ENCODE assay signal across 35 mouse cellular contexts in genomic region chr13:21423301-21423700, GRCm38 (mm10). TPM values are rescaled to one million over a fixed set of nuclear protein-coding genes. Genes with fewer than 3 reads are reported as not detected.
DNase-seq lines count a peak whose midpoint lies in the region; ATAC-seq and TF ChIP-seq lines count a peak whose summit lies in the region.
"Had no signal": no experiment of that assay in that cellular context is flagged by ENCODE, and none has a peak within 500 bp of the region (broad histone marks: within the 10 kb centered on the region; RNA-seq: fewer than 3 reads in every experiment).

No protein-coding gene starts in this region.

- no peak for TF ChIP-seq CTCF in stomach, postnatal 0 days (IDR thresholded peaks at IDR 0.05; ENCODE audit: low read depth)

- no peak for TF ChIP-seq EP300 in stomach, postnatal 0 days (optimal IDR thresholded peaks at IDR 0.05)

- DNase-seq in liver (no peak), 416B (ENCODE audit: low read depth) (peak; percentile 65)
- DNase-seq in adrenal gland, adult 2 months: peak; percentile 84
- DNase-seq in adrenal gland, postnatal 36 days: peak; percentile 70 to 71
- DNase-seq in cerebellum, adult 18-20 months: no peak
- no peak for DNase-seq in stomach, postnatal 0 days (ENCODE audit: low spot score)
- DNase-seq: cerebellum, adult 11-12 months; cerebellum, postnatal 10 days; gastrocnemius, postnatal 10 days; heart, postnatal 36 days; kidney, adult 9 months; kidney, postnatal 10 days; layer of hippocampus, postnatal 36 days; liver, embryonic 13.5 days; lung, adult 2 months; lung, postnatal 10 days; spleen, adult 18-20 months; thymus, adult 2 months; thymus, postnatal 4 days had no signal

- no peak overlapping the region for H3K4me3 ChIP-seq in liver, embryonic 12.5 days
- no peak overlapping the region for H3K4me3 ChIP-seq in stomach, postnatal 0 days (ENCODE audit: low read depth, low read length)
- H3K4me3 ChIP-seq: embryonic facial prominence, embryonic 13.5 days; forebrain, embryonic 10.5 days; hindbrain, embryonic 12.5 days; limb, embryonic 12.5 days; liver, embryonic 13.5 days; midbrain, embryonic 12.5 days; neural tube, embryonic 13.5 days had no signal

- no peak overlapping the region for H3K4me2 ChIP-seq in liver, embryonic 12.5 days
- no peak overlapping the region for H3K4me2 ChIP-seq in stomach, postnatal 0 days (replicated peaks; ENCODE audit: low read depth)
- H3K4me2 ChIP-seq: embryonic facial prominence, embryonic 13.5 days; heart, embryonic 11.5 days; hindbrain, embryonic 12.5 days; limb, embryonic 12.5 days; liver, embryonic 13.5 days; midbrain, embryonic 12.5 days; neural tube, embryonic 13.5 days had no signal

- peaks cover 42% of the 10 kb centered on the region for H3K4me1 ChIP-seq in liver, embryonic 12.5 days
- no peaks in the 10 kb centered on the region for H3K4me1 ChIP-seq in stomach, postnatal 0 days (replicated peaks; ENCODE audit: control insufficient read depth, insufficient read depth)
- H3K4me1 ChIP-seq: embryonic facial prominence, embryonic 13.5 days; forebrain, embryonic 10.5 days; hindbrain, embryonic 12.5 days; limb, embryonic 12.5 days; midbrain, embryonic 12.5 days; neural tube, embryonic 13.5 days had no signal

- 53% methylated on average over 5 of the region's 5 CpGs for WGBS in liver, embryonic 12.5 days (ENCODE audit: insufficient replicate concordance)
- WGBS in stomach, postnatal 0 days: 70% methylated on average over 5 of the region's 5 CpGs

- no peak overlapping the region for H3K9ac ChIP-seq in liver, embryonic 12.5 days
- no peak overlapping the region for H3K9ac ChIP-seq in stomach, postnatal 0 days (ENCODE audit: low read length)
- H3K9ac ChIP-seq: embryonic facial prominence, embryonic 13.5 days; hindbrain, embryonic 12.5 days; limb, embryonic 12.5 days; liver, embryonic 13.5 days; midbrain, embryonic 12.5 days; neural tube, embryonic 13.5 days had no signal

- 0 out of 2 replicates have a peak overlapping the region, but pooled peaks have one; percentile 46 for H3K27ac ChIP-seq in liver, embryonic 12.5 days
- no peak overlapping the region for H3K27ac ChIP-seq in stomach, postnatal 0 days (replicated peaks)
- H3K27ac ChIP-seq: embryonic facial prominence, embryonic 13.5 days; forebrain, embryonic 10.5 days; hindbrain, embryonic 12.5 days; limb, embryonic 12.5 days; midbrain, embryonic 12.5 days; neural tube, embryonic 13.5 days had no signal

- H3K9me3 ChIP-seq in liver, embryonic 12.5 days (replicated peaks): no peaks in the 10 kb centered on the region
- no peaks in the 10 kb centered on the region for H3K9me3 ChIP-seq in stomach, postnatal 0 days (ENCODE audit: control insufficient read depth, low read length)
- H3K9me3 ChIP-seq: embryonic facial prominence, embryonic 13.5 days; forebrain, embryonic 10.5 days; hindbrain, embryonic 12.5 days; limb, embryonic 12.5 days; liver, embryonic 13.5 days; midbrain, embryonic 12.5 days; neural tube, embryonic 13.5 days had no signal

- no peaks in the 10 kb centered on the region for H3K27me3 ChIP-seq in liver, embryonic 12.5 days (replicated peaks)
- H3K27me3 ChIP-seq in stomach, postnatal 0 days (ENCODE audit: control insufficient read depth, insufficient read depth, low read length): no peaks in the 10 kb centered on the region
- H3K27me3 ChIP-seq: CH12.LX; embryonic facial prominence, embryonic 13.5 days; hindbrain, embryonic 12.5 days; limb, embryonic 12.5 days; liver, embryonic 13.5 days; midbrain, embryonic 12.5 days; neural tube, embryonic 13.5 days had no signal

- no peak for ATAC-seq in liver, embryonic 12.5 days
- no peak for ATAC-seq in stomach, postnatal 0 days (ENCODE audit: low FRiP score, low TSS enrichment)
- ATAC-seq: activated CD4-positive, CD25-positive, alpha-beta regulatory T cell, adult 4 months; forebrain, embryonic 16.5 days; intestine, embryonic 16.5 days had no signal

- no peaks in the 10 kb centered on the region for H3K36me3 ChIP-seq in liver, embryonic 12.5 days
- no peaks in the 10 kb centered on the region for H3K36me3 ChIP-seq in stomach, postnatal 0 days (ENCODE audit: control insufficient read depth, insufficient read depth, low read length)
- H3K36me3 ChIP-seq: embryonic facial prominence, embryonic 13.5 days; forebrain, embryonic 10.5 days; hindbrain, embryonic 12.5 days; limb, embryonic 12.5 days; liver, embryonic 13.5 days; midbrain, embryonic 12.5 days; neural tube, embryonic 13.5 days had no signal

RNA-seq across cellular contexts. Expression of gene Pgbd1, which starts 17.6 kb away (rescaled TPM):
- polyA plus RNA-seq in liver, embryonic 12.5 days (2016; fragmentation: Nextera tagmentation; extraction: Ambion mirVana): 1.6 and 2.1 TPM in 2 replicates
- total RNA-seq in adrenal gland, adult 2 months (2021): under 1 TPM; 0.81 to 0.90 TPM
- polyA plus RNA-seq in adrenal gland, adult 2 months (2012; rRNA removed): 0.12 and 0.51 TPM in 2 replicates
- total RNA-seq in adrenal gland, postnatal 36 days (2021): under 1 TPM; 0.79 to 0.89 TPM
- polyA plus RNA-seq in stomach, postnatal 0 days (2015; fragmentation: Nextera tagmentation; extraction: Ambion mirVana): 0.75 and 0.90 TPM in 2 replicates

RNA-seq across cellular contexts. Expression of gene Zkscan3, which starts 20.7 kb away (rescaled TPM):
- 34.8 and 36.2 TPM in 2 replicates for polyA plus RNA-seq in liver, embryonic 12.5 days (2016; fragmentation: Nextera tagmentation; extraction: Ambion mirVana)
- 10 to 100 TPM; 44.2 to 61.4 TPM for total RNA-seq in adrenal gland, adult 2 months (2021)
- 21.9 and 27.8 TPM in 2 replicates for polyA plus RNA-seq in adrenal gland, adult 2 months (2012; rRNA removed)
- total RNA-seq in adrenal gland, postnatal 36 days (2021): 10 to 100 TPM; 55.6 to 64.5 TPM
- polyA plus RNA-seq in stomach, postnatal 0 days (2015; fragmentation: Nextera tagmentation; extraction: Ambion mirVana): 32.9 and 36.4 TPM in 2 replicates

RNA-seq across cellular contexts. Expression of gene Zscan26, which starts 30.2 kb away (rescaled TPM):
- 9.1 and 10.4 TPM in 2 replicates for polyA plus RNA-seq in liver, embryonic 12.5 days (2016; fragmentation: Nextera tagmentation; extraction: Ambion mirVana)
- 10 to 100 TPM; 36.8 to 37.8 TPM for total RNA-seq in adrenal gland, adult 2 months (2021)
- 3.6 and 5.3 TPM in 2 replicates for polyA plus RNA-seq in adrenal gland, adult 2 months (2012; rRNA removed)
- total RNA-seq in adrenal gland, postnatal 36 days (2021): 10 to 100 TPM; 34.5 to 39.7 TPM
- polyA plus RNA-seq in stomach, postnatal 0 days (2015; fragmentation: Nextera tagmentation; extraction: Ambion mirVana): 16.5 and 17.3 TPM in 2 replicates

RNA-seq across cellular contexts. Expression of gene Nkapl, which starts 45.0 kb away (rescaled TPM):
- polyA plus RNA-seq in liver, embryonic 12.5 days (2016; fragmentation: Nextera tagmentation; extraction: Ambion mirVana): 0.43 and 0.78 TPM in 2 replicates
- 1 to 10 TPM in 1 of 2 experiments, under 1 TPM in 1; 0.84 to 1.5 TPM for total RNA-seq in adrenal gland, adult 2 months (2021)
- polyA plus RNA-seq in adrenal gland, adult 2 months (2012; rRNA removed): 0.43 and 0.70 TPM in 2 replicates
- total RNA-seq in adrenal gland, postnatal 36 days (2021): 1 to 10 TPM in 1 of 2 experiments, under 1 TPM in 1; 0.96 to 1.4 TPM
- 2.4 and 2.7 TPM in 2 replicates for polyA plus RNA-seq in stomach, postnatal 0 days (2015; fragmentation: Nextera tagmentation; extraction: Ambion mirVana)
- total RNA-seq: common myeloid progenitor, adult 5-6 weeks; granulocyte monocyte progenitor cell, adult 5-6 weeks had no signal
- polyA plus RNA-seq: activated CD4-positive, CD25-positive, alpha-beta regulatory T cell, adult 4 months; large intestine, adult 2 months had no signal

RNA-seq across cellular contexts. Expression of gene Zkscan4, which starts 55.4 kb away (rescaled TPM):
- polyA plus RNA-seq in liver, embryonic 12.5 days (2016; fragmentation: Nextera tagmentation; extraction: Ambion mirVana): 0.62 and 0.78 TPM in 2 replicates
- total RNA-seq in adrenal gland, adult 2 months (2021): 1 to 10 TPM; 1.8 to 3.6 TPM
- polyA plus RNA-seq in adrenal gland, adult 2 months (2012; rRNA removed): 0.46 and 0.85 TPM in 2 replicates
- total RNA-seq in adrenal gland, postnatal 36 days (2021): 1 to 10 TPM; 2.1 to 2.6 TPM
- 1.7 and 2.4 TPM in 2 replicates for polyA plus RNA-seq in stomach, postnatal 0 days (2015; fragmentation: Nextera tagmentation; extraction: Ambion mirVana)
- total RNA-seq: CH12.LX had no signal
- polyA plus RNA-seq: activated CD4-positive, CD25-positive, alpha-beta regulatory T cell, adult 4 months; C2C12 had no signal

Comparison
In these comparisons a context has a peak if more than half of its experiments do, and no peak if none do; other contexts are left out.
1. DNase-seq: peak in 416B (single experiment), adrenal gland, adult 2 months (single experiment) and adrenal gland, postnatal 36 days (2 of 2); none in liver (single experiment), cerebellum, adult 18-20 months (0 of 2) and stomach, postnatal 0 days (single experiment).